Mouse (Mus musculus) olfactory bulb, adult 2 months (tissue): ENCODE data around the gene Gm11032.

ENCODE experiments used
- CTCF ChIP-seq: fragments of 200-500 bp; IDR thresholded peaks from 2 replicates; pipeline ENCODE4 v1.5.1; 2012; ENCODE audit warnings: low read depth, mild to moderate bottlenecking, low read length, moderate library complexity; ENCODE audit not compliant: insufficient read depth
- POLR2A ChIP-seq: fragments of 200-500 bp; IDR thresholded peaks from 2 replicates; pipeline ENCODE4 v1.6.1; 2012; ENCODE audit warnings: mild to moderate bottlenecking, low read depth, low read length, moderate library complexity; ENCODE audit not compliant: insufficient read depth

DNA sequence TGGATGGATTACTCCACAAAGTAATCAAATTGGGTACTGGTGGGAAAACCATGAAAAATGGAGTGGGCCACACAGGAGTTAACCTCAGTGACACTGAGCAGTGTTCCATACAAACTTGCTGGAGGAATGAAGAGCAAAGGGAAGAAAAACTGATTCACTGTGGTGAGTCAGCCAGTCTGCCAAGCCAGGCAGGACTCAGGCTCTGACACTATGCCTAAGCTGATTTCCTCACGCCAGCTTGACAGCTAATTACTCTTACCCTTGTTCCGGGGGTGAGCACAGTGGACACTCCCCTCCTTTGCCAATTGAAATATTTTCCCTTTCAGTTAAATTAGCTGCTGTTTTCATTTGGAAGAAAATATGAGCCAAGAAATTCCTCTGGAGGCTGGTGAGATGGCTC is 13.6 kb downstream of the Gm11032 start:
- TF ChIP-seq CTCF (no peak), POLR2A (no peak)
